In genomic region chr9:42530221-42531152, GRCm38 (mm10) we compare ENCODE assay signal across 10 mouse cellular contexts. TPM values are rescaled to one million over a fixed set of nuclear protein-coding genes. Genes with fewer than 3 reads are reported as not detected.
DNase-seq lines count a peak whose midpoint lies in the region; ATAC-seq and TF ChIP-seq lines count a peak whose summit lies in the region.
"Had no signal": no experiment of that assay in that cellular context is flagged by ENCODE, and none has a peak within 500 bp of the region (broad histone marks: within the 10 kb centered on the region; RNA-seq: fewer than 3 reads in every experiment).

No protein-coding gene starts in this region.

- peak; percentile 66 for ATAC-seq in midbrain, embryonic 13.5 days
- no peak for ATAC-seq in kidney, embryonic 15.5 days (replicated peaks; ENCODE audit: low FRiP score)

- DNase-seq in cerebellum, adult 11 months: peak; percentile 18
- peak; percentile 44 for DNase-seq in embryo, embryonic 9.5 days (ENCODE audit: extremely low spot score)
- DNase-seq in layer of hippocampus, adult 2 months (ENCODE audit: low spot score in 2 of 2): peak; percentile 70 to 71
- no peak for DNase-seq in thymus, postnatal 4 days
- no peak for DNase-seq in B cell, adult 2 months
- DNase-seq in adrenal gland, postnatal 25 days: no peak

- H3K4me1 ChIP-seq in midbrain, embryonic 13.5 days (replicated peaks): peaks cover 32% of the 10 kb centered on the region
- peaks cover 24% of the 10 kb centered on the region for H3K4me1 ChIP-seq in kidney, embryonic 15.5 days

- no peak overlapping the region for H3K4me2 ChIP-seq in midbrain, embryonic 13.5 days (replicated peaks)
- no peak overlapping the region for H3K4me2 ChIP-seq in kidney, embryonic 15.5 days
- H3K4me2 ChIP-seq: heart, embryonic 15.5 days had no signal

- TF ChIP-seq CTCF in layer of hippocampus, adult 2 months (conservative IDR thresholded peaks at IDR 0.05): no peak

- H3K4me3 ChIP-seq in layer of hippocampus, adult 2 months: no peak overlapping the region
- H3K4me3 ChIP-seq in midbrain, embryonic 13.5 days (replicated peaks): no peak overlapping the region
- no peak overlapping the region for H3K4me3 ChIP-seq in kidney, embryonic 15.5 days (replicated peaks)
- H3K4me3 ChIP-seq: heart, embryonic 15.5 days had no signal

- no peaks in the 10 kb centered on the region for H3K36me3 ChIP-seq in midbrain, embryonic 13.5 days
- no peaks in the 10 kb centered on the region for H3K36me3 ChIP-seq in kidney, embryonic 15.5 days
- H3K36me3 ChIP-seq: heart, embryonic 15.5 days had no signal

- H3K9me3 ChIP-seq in midbrain, embryonic 13.5 days: no peaks in the 10 kb centered on the region
- no peaks in the 10 kb centered on the region for H3K9me3 ChIP-seq in kidney, embryonic 15.5 days (replicated peaks)
- H3K9me3 ChIP-seq: heart, embryonic 15.5 days had no signal

- H3K9ac ChIP-seq in midbrain, embryonic 13.5 days (replicated peaks): no peak overlapping the region
- no peak overlapping the region for H3K9ac ChIP-seq in kidney, embryonic 15.5 days
- H3K9ac ChIP-seq: heart, embryonic 15.5 days; liver, embryonic 14.5 days had no signal

- H3K27me3 ChIP-seq in midbrain, embryonic 13.5 days: peaks cover 11% of the 10 kb centered on the region; the same call in 1 of the 2 replicates
- H3K27me3 ChIP-seq in kidney, embryonic 15.5 days: no peaks in the 10 kb centered on the region

- 60% methylated on average over 7 of the region's 7 CpGs for WGBS in midbrain, embryonic 13.5 days
- 62% methylated on average over 7 of the region's 7 CpGs for WGBS in kidney, embryonic 15.5 days

- peak overlapping the region; percentile 55 for H3K27ac ChIP-seq in layer of hippocampus, adult 2 months
- H3K27ac ChIP-seq in midbrain, embryonic 13.5 days: peak overlapping the region; percentile 76
- no peak overlapping the region for H3K27ac ChIP-seq in kidney, embryonic 15.5 days
- H3K27ac ChIP-seq: heart, embryonic 15.5 days; liver, embryonic 14.5 days had no signal

RNA-seq across cellular contexts. Expression of gene Tbcel, which starts 22.9 kb away (rescaled TPM):
- total RNA-seq in layer of hippocampus, adult 2 months (2021): 10 to 100 TPM; 57.9 to 61.0 TPM
- 4.5 and 5.2 TPM in 2 replicates for polyA plus RNA-seq in midbrain, embryonic 13.5 days (2015; fragmentation: Nextera tagmentation; extraction: Ambion mirVana)
- total RNA-seq in adrenal gland, postnatal 25 days (2021): 58.0 and 90.5 TPM in 2 replicates
- polyA plus RNA-seq in kidney, embryonic 15.5 days (2015; fragmentation: Nextera tagmentation; extraction: Ambion mirVana): 5.1 and 5.2 TPM in 2 replicates

Comparison
In these comparisons a context has a peak if more than half of its experiments do, and no peak if none do; other contexts are left out.
1. DNase-seq: peak in cerebellum, adult 11 months (single experiment), embryo, embryonic 9.5 days (single experiment) and layer of hippocampus, adult 2 months (2 of 2); none in thymus, postnatal 4 days (single experiment), B cell, adult 2 months (0 of 2) and adrenal gland, postnatal 25 days (single experiment).